Mouse (Mus musculus) heart, embryonic 15.5 days (tissue): Measurements from ENCODE around the gene Frmd3. TPM values are rescaled to one million over a fixed set of nuclear protein-coding genes. Genes with fewer than 3 reads are reported as not detected.
"Not testable (repeated sequence)": the region's sequence is repeated elsewhere in the genome, so short reads cannot be mapped to it uniquely, and the experiment has no call there.

Experiments used
- ATAC-seq: fragments of 200-750 bp; cut with Nextera tagmentation; replicated peaks from 2 replicates; pipeline ENCODE4 v1.8.0; 2017; ENCODE audit warnings: low read depth, moderate TSS enrichment; ENCODE audit not compliant: insufficient number of reproducible peaks, insufficient read depth, low FRiP score
- H3K27ac ChIP-seq: fragments of 300-500 bp; sonication (generic); 2 replicates; pipeline ENCODE4 v1.5.1; 2015; ENCODE audit warnings: mild to moderate bottlenecking, inconsistent platforms
- H3K27me3 ChIP-seq: fragments of 300-500 bp; sonication (generic); 2 replicates; pipeline ENCODE4 v1.6.1; 2015; ENCODE audit warnings: inconsistent platforms
- H3K36me3 ChIP-seq: fragments of 300-500 bp; sonication (generic); 2 replicates; pipeline ENCODE4 v1.6.1; 2015; ENCODE audit warnings: mild to moderate bottlenecking, inconsistent platforms
- H3K4me1 ChIP-seq: fragments of 300-500 bp; sonication (generic); replicated peaks from 2 replicates; pipeline ENCODE4 v1.6.1; 2015; ENCODE audit warnings: inconsistent platforms
- H3K4me2 ChIP-seq: fragments of 300-500 bp; sonication (generic); 2 replicates; pipeline ENCODE4 v1.6.1; 2015; ENCODE audit warnings: inconsistent platforms, mild to moderate bottlenecking, moderate library complexity
- H3K4me3 ChIP-seq: fragments of 300-500 bp; sonication (generic); 2 replicates; pipeline ENCODE4 v1.5.1; 2015; ENCODE audit warnings: mild to moderate bottlenecking, inconsistent platforms
- H3K9ac ChIP-seq: fragments of 300-500 bp; sonication (generic); 2 replicates; pipeline ENCODE4 v1.6.1; 2015; ENCODE audit warnings: mild to moderate bottlenecking, inconsistent platforms
- H3K9me3 ChIP-seq: fragments of 300-500 bp; sonication (generic); replicated peaks from 2 replicates; pipeline ENCODE4 v1.6.1; 2016; ENCODE audit warnings: inconsistent platforms
- WGBS: fragments of 180-500 bp; shearing (Covaris S2); methylation state at CpG from one replicate; pipeline ENCODE4 v1.1.7; 2015; ENCODE audit warnings: mixed read lengths; 5-methylcytosine and 5-hydroxymethylcytosine counted together
- polyA plus RNA-seq: library from polyadenylated mRNA; unstranded; fragments of >200 nt; fragmentation: Nextera tagmentation; extraction: Ambion mirVana; gene quantifications from 2 replicates; pipeline ENCODE4 v1.2.1, GENCODE M21; 2015

Frmd3 gene
- polyA plus RNA-seq, 1 experiment from 2014 or later, result 0.19 TPM

DNA sequence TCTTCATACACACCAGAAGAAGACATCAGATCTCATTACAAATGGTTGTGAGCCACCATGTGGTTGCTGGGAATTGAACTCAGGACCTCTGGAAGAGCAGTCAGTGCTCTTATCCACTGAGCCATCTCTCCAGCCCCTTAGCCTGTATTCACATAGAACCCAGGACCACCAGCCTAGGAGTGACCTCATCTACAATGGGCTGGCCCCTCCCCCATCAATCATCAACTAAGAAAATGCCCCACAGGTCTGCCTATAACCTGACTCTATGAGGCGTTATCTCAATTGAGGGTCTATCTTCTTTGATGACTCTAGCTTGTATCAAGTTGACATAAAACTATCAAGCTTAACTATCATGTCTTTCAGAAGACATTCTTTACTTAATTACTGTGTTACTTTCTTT lies 208.5 kb downstream of the Frmd3 start:
- H3K27me3 ChIP-seq, H3K9ac ChIP-seq, H3K27ac ChIP-seq, H3K36me3 ChIP-seq, ATAC-seq, H3K4me2 ChIP-seq, H3K4me3 ChIP-seq, H3K4me1 ChIP-seq, H3K9me3 ChIP-seq: not testable (repeated sequence)
- 89% methylated on average over 1 of the region's 1 CpGs for WGBS

DNA sequence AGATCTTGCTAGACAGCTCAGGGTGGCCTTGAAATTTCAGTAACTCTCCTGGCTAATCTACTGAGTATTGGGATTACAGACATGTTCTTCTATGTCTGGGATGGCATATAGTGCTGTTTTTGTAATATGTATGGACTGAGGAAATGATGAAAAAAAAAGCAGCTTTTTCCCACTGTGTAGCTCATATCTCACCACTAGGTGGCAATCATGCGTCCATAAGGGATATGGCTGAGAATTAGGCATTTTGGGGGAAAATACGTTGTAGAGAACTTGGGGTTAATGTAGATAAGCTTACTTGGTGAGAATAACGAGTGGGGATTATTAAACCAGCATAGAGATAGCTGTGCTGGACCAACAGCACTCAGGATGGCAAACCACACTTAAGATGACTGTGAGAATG lies 209.1 kb downstream of the Frmd3 start:
- Histone ChIP-seq H3K9ac (no peak overlapping the region), H3K4me2 (no peak overlapping the region), H3K27ac (no peak overlapping the region), H3K4me1 (no peaks in the 10 kb centered on the region), H3K27me3 (no peaks in the 10 kb centered on the region), H3K4me3 (no peak overlapping the region), H3K36me3 (no peaks in the 10 kb centered on the region), H3K9me3 (no peaks in the 10 kb centered on the region)
- WGBS, result 26% methylated on average over 3 of the region's 3 CpGs
- ATAC-seq, result no peak

DNA sequence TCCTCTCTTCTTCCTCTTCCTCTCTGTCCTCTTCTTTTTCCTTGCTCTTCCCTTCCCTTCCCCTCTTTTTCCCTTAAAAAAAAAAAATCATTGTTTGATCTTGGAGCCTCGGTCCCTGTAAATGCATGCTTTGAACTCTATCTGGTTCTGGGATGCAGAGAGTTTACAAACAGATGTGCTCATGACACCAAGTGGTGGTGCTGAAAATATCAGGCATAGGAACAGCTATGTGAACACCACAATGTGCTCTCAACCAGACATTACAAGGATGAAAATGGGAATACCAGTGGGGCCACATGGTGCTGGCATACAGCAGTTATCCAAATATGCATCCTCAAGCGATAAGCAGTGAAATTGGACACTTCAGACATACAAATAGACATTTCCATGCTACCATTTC lies 211.0 kb downstream of the Frmd3 start:
- Histone ChIP-seq H3K9ac (no peak overlapping the region), H3K9me3 (no peaks in the 10 kb centered on the region), H3K4me2 (no peak overlapping the region), H3K4me3 (no peak overlapping the region), H3K36me3 (no peaks in the 10 kb centered on the region), H3K4me1 (no peaks in the 10 kb centered on the region), H3K27ac (no peak overlapping the region), H3K27me3 (no peaks in the 10 kb centered on the region)
- WGBS, result 57% methylated on average over 2 of the region's 2 CpGs
- no peak for ATAC-seq

DNA sequence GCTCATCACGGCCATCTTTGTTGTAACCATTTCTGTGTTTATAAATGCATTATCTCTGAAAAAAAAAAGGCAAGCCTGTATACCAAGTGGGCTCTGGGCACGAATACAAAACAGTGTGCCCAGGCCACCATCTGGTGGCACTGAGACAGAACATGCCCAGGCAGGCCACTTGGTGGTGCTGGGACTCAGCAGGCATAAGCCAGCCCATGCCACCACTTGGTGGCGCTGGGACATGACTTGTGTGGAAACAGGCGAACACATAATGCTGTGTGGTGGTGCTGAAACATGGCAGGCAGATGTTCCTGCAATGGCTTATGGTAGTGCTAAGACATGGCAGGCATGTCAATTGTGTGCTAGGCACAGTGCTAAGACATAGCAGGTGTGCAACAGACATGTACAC lies 217.8 kb downstream of the Frmd3 start:
- no peak overlapping the region for H3K4me2 ChIP-seq
- no peak for ATAC-seq
- WGBS, result 73% methylated on average over 4 of the region's 4 CpGs
- no peaks in the 10 kb centered on the region for H3K36me3 ChIP-seq
- H3K4me3 ChIP-seq, result no peak overlapping the region
- no peaks in the 10 kb centered on the region for H3K9me3 ChIP-seq
- H3K27ac ChIP-seq, result no peak overlapping the region
- no peaks in the 10 kb centered on the region for H3K4me1 ChIP-seq
- H3K9ac ChIP-seq, result no peak overlapping the region
- no peaks in the 10 kb centered on the region for H3K27me3 ChIP-seq

DNA sequence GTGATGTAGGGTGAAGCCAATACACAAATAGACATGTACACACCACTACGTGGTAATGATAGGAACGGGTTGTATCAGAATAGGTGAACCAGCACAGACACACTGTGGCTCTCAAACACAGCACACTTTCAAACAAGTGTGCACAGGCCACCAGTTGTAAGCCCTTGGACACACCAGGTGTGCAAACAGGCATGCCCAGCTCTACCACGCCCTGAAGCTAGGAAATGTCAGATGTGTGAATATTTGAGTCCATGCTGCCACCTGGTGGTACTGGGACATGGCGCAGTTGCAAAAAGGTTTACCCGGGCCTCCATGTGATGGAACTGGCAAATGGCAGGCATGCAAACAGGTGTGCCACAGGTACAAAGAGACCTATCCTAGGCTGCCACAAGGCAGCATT lies 218.2 kb downstream of the Frmd3 start:
- no peak for ATAC-seq
- 60% methylated on average over 5 of the region's 5 CpGs for WGBS
- no peak overlapping the region for H3K4me3 ChIP-seq
- H3K27ac ChIP-seq, result no peak overlapping the region
- H3K36me3 ChIP-seq, result no peaks in the 10 kb centered on the region
- H3K9me3 ChIP-seq, result no peaks in the 10 kb centered on the region
- no peaks in the 10 kb centered on the region for H3K4me1 ChIP-seq
- H3K4me2 ChIP-seq, result no peak overlapping the region
- no peaks in the 10 kb centered on the region for H3K27me3 ChIP-seq
- H3K9ac ChIP-seq, result no peak overlapping the region

DNA sequence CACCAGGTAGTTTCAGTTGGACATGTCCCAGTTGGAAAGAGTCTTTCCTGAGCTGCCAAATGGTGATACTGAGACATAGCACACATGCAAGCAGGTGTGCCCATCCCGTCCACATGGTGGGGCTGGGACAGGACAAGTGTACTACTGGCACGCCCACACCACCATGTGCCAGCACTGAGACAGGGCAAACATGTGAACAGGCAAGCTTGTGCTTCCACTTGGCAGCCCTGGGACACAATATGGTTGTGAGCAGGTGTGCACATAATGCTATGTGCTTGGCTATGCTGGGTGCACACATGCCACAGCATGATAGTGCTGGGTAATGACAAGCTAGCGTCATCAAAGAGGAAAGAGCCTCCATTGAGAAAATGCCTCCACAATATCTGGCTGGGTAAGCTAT lies 220.3 kb downstream of the Frmd3 start:
- Histone ChIP-seq H3K9ac (no peak overlapping the region), H3K27me3 (no peaks in the 10 kb centered on the region), H3K9me3 (no peaks in the 10 kb centered on the region), H3K27ac (no peak overlapping the region), H3K4me1 (no peaks in the 10 kb centered on the region), H3K4me2 (no peak overlapping the region), H3K4me3 (no peak overlapping the region), H3K36me3 (no peaks in the 10 kb centered on the region)
- no peak for ATAC-seq
- WGBS, result 74% methylated on average over 3 of the region's 3 CpGs

DNA sequence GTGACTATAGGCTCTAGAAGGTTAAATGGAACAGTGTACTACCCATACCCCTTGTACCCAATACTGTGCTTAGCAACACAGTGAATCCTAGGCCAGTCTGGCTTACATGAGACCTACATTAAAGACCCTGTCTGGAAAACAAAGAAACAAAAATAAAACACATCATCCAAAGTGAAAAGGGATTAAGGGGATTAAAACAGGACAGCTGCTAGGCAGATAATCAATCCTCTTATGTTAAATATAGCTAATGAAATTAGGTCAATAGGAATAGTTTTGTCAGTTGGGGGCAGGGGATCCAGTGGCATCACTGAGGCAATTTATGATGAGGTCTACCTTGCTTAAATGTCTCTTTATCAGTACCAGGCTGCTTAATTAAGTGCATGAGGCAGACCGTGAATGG lies 228.9 kb downstream of the Frmd3 start, which contains the start of gene Kdm4c:
TSS of gene Kdm4c (plus strand) at position 322 of the 400 bp plus-strand sequence.
- no peaks in the 10 kb centered on the region for H3K4me1 ChIP-seq
- no peak within 1 kb of the TSS for H3K4me2 ChIP-seq
- no peak within 1 kb of the TSS for H3K27ac ChIP-seq
- H3K36me3 ChIP-seq, result no peaks in the 10 kb centered on the region
- H3K4me3 ChIP-seq, result no peak within 1 kb of the TSS
- no peak within 1 kb of the TSS for H3K9ac ChIP-seq
- H3K9me3 ChIP-seq, result no peaks in the 10 kb centered on the region
- H3K27me3 ChIP-seq, result no peaks in the 10 kb centered on the region
- WGBS, result 87% methylated on average over 1 of the region's 1 CpGs
- no peak for ATAC-seq

Other genes starting within 250 kb of the Frmd3 start
- 0.44 and 1.1 TPM in 2 replicates for gene Rasef, start 222.4 kb upstream of the Frmd3 start, polyA plus RNA-seq
- gene Gm11758, start 137.2 kb upstream of the Frmd3 start, polyA plus RNA-seq, result not detected in 2 replicates
- not detected in 2 replicates for gene Gm11757, start 122.3 kb upstream of the Frmd3 start, polyA plus RNA-seq
- not detected in 2 replicates for gene Gm13871, start 107.5 kb upstream of the Frmd3 start, polyA plus RNA-seq
- gene Gm11756, start 92.7 kb upstream of the Frmd3 start, polyA plus RNA-seq, result not detected in 2 replicates
- 1.5 and 1.6 TPM in 2 replicates for gene 2310002L09Rik, start 62.6 kb upstream of the Frmd3 start, polyA plus RNA-seq
- 10.1 and 11.0 TPM in 2 replicates for gene Kdm4c, start 229.1 kb downstream of the Frmd3 start, polyA plus RNA-seq